ENCODE assay signal across 20 mouse cellular contexts in genomic region chr5:38241473-38241834, GRCm38 (mm10). TPM values are rescaled to one million over a fixed set of nuclear protein-coding genes. Genes with fewer than 3 reads are reported as not detected.
DNase-seq lines count a peak whose midpoint lies in the region; ATAC-seq and TF ChIP-seq lines count a peak whose summit lies in the region.
"Had no signal": no experiment of that assay in that cellular context is flagged by ENCODE, and none has a peak within 500 bp of the region (broad histone marks: within the 10 kb centered on the region; RNA-seq: fewer than 3 reads in every experiment).

No protein-coding gene starts in this region.

- no peak for TF ChIP-seq CTCF in midbrain, postnatal 0 days (IDR thresholded peaks at IDR 0.05)

- ATAC-seq in kidney, embryonic 14.5 days (ENCODE audit: low FRiP score, low TSS enrichment) = 0 out of 2 replicates have a peak, but pooled peaks have one; percentile 40
- ATAC-seq in neural tube, embryonic 11.5 days (ENCODE audit: insufficient read depth, low FRiP score, low TSS enrichment) = peak; percentile 47; the same call in 1 of the 2 replicates
- ATAC-seq in hindbrain, embryonic 12.5 days (ENCODE audit: low FRiP score) = peak; percentile 65
- ATAC-seq in midbrain, postnatal 0 days (ENCODE audit: low FRiP score) = no peak

- no peaks in the 10 kb centered on the region for H3K27me3 ChIP-seq in kidney, embryonic 14.5 days (ENCODE audit: control insufficient read depth, insufficient read depth, low read length)
- no peaks in the 10 kb centered on the region for H3K27me3 ChIP-seq in neural tube, embryonic 11.5 days (ENCODE audit: control insufficient read depth, insufficient read depth, low read length)
- H3K27me3 ChIP-seq in hindbrain, embryonic 12.5 days = peaks cover 27% of the 10 kb centered on the region
- 0 out of 2 replicates have a peak, but pooled peaks cover 4% of the 10 kb centered on the region for H3K27me3 ChIP-seq in midbrain, postnatal 0 days (ENCODE audit: insufficient read depth, low read length)

- H3K4me1 ChIP-seq in kidney, embryonic 14.5 days (ENCODE audit: control insufficient read depth, insufficient read depth, low read length) = 0 out of 2 replicates have a peak, but pooled peaks cover 7% of the 10 kb centered on the region
- 0 out of 2 replicates have a peak, but pooled peaks cover 3% of the 10 kb centered on the region for H3K4me1 ChIP-seq in neural tube, embryonic 11.5 days (ENCODE audit: control insufficient read depth, insufficient read depth, low read length)
- peaks cover 12% of the 10 kb centered on the region for H3K4me1 ChIP-seq in hindbrain, embryonic 12.5 days
- H3K4me1 ChIP-seq in midbrain, postnatal 0 days (ENCODE audit: insufficient read depth, low read length) = no peaks in the 10 kb centered on the region

- 77% methylated on average over 3 of the region's 3 CpGs for WGBS in kidney, embryonic 14.5 days
- 59% methylated on average over 3 of the region's 3 CpGs for WGBS in neural tube, embryonic 11.5 days
- WGBS in hindbrain, embryonic 12.5 days = 71% methylated on average over 3 of the region's 3 CpGs
- 76% methylated on average over 3 of the region's 3 CpGs for WGBS in midbrain, postnatal 0 days

- H3K36me3 ChIP-seq in kidney, embryonic 14.5 days (ENCODE audit: control insufficient read depth, insufficient read depth, low read length) = no peaks in the 10 kb centered on the region
- no peaks in the 10 kb centered on the region for H3K36me3 ChIP-seq in neural tube, embryonic 11.5 days (ENCODE audit: control insufficient read depth, insufficient read depth, low read length)
- 0 out of 2 replicates have a peak, but pooled peaks cover 5% of the 10 kb centered on the region for H3K36me3 ChIP-seq in hindbrain, embryonic 12.5 days
- no peaks in the 10 kb centered on the region; the same call in 1 of the 2 replicates for H3K36me3 ChIP-seq in midbrain, postnatal 0 days (ENCODE audit: insufficient read depth, low read length)

- DNase-seq in kidney, postnatal 14 days = no peak
- DNase-seq in neural tube, embryonic 11.5 days (ENCODE audit: low spot score) = no peak
- DNase-seq in neural tube, embryonic 10.5 days (ENCODE audit: extremely low spot score, low spot score) = no peak
- DNase-seq in midbrain, postnatal 0 days (ENCODE audit: low spot score) = peak; percentile 52
- no peak for DNase-seq in urinary bladder, adult 18-20 months (ENCODE audit: low spot score in 2 of 2)
- no peak for DNase-seq in embryo, embryonic 10 days (ENCODE audit: low spot score)
- DNase-seq: adrenal gland, adult 2 months; cerebellum, adult 2 months; gastrocnemius, postnatal 10 days; heart, postnatal 10 days; lung, adult 18-20 months; right cerebral cortex, postnatal 4 days had no signal

- no peaks in the 10 kb centered on the region for H3K9me3 ChIP-seq in kidney, embryonic 14.5 days (ENCODE audit: control insufficient read depth, low read length)
- H3K9me3 ChIP-seq in neural tube, embryonic 11.5 days (ENCODE audit: control insufficient read depth, low read length) = no peaks in the 10 kb centered on the region
- H3K9me3 ChIP-seq in hindbrain, embryonic 12.5 days (replicated peaks) = no peaks in the 10 kb centered on the region
- H3K9me3 ChIP-seq in midbrain, postnatal 0 days (ENCODE audit: low read length) = no peaks in the 10 kb centered on the region
- H3K9me3 ChIP-seq: G1E had no signal

- no peak overlapping the region for H3K27ac ChIP-seq in kidney, embryonic 14.5 days (ENCODE audit: low read depth, low read length)
- peak overlapping the region; percentile 56; the same call in 1 of the 2 replicates for H3K27ac ChIP-seq in neural tube, embryonic 11.5 days (ENCODE audit: low read depth, low read length)
- H3K27ac ChIP-seq in hindbrain, embryonic 12.5 days = 0 out of 2 replicates have a peak overlapping the region, but pooled peaks have one; percentile 7
- H3K27ac ChIP-seq in midbrain, postnatal 0 days (ENCODE audit: low read depth, low read length) = no peak overlapping the region
- H3K27ac ChIP-seq: layer of hippocampus, adult 2 months; macrophage had no signal

- H3K4me3 ChIP-seq in kidney, embryonic 14.5 days (ENCODE audit: low read length) = no peak overlapping the region
- H3K4me3 ChIP-seq in neural tube, embryonic 11.5 days (ENCODE audit: low read depth, low read length) = no peak overlapping the region
- no peak overlapping the region for H3K4me3 ChIP-seq in hindbrain, embryonic 12.5 days
- no peak overlapping the region for H3K4me3 ChIP-seq in midbrain, postnatal 0 days (ENCODE audit: low read depth, low read length)
- H3K4me3 ChIP-seq: layer of hippocampus, adult 2 months had no signal

- H3K9ac ChIP-seq in kidney, embryonic 14.5 days (ENCODE audit: low read depth, low read length) = no peak overlapping the region
- H3K9ac ChIP-seq in neural tube, embryonic 11.5 days (ENCODE audit: low read length) = no peak overlapping the region
- H3K9ac ChIP-seq in hindbrain, embryonic 12.5 days = no peak overlapping the region
- H3K9ac ChIP-seq in midbrain, postnatal 0 days (replicated peaks; ENCODE audit: low read length, poor library complexity, severe bottlenecking) = no peak overlapping the region

- no peak overlapping the region for H3K4me2 ChIP-seq in kidney, embryonic 14.5 days (replicated peaks; ENCODE audit: low read depth, low read length)
- no peak overlapping the region for H3K4me2 ChIP-seq in neural tube, embryonic 11.5 days (ENCODE audit: low read depth)
- H3K4me2 ChIP-seq in hindbrain, embryonic 12.5 days (replicated peaks) = no peak overlapping the region
- H3K4me2 ChIP-seq in midbrain, postnatal 0 days (ENCODE audit: low read depth, low read length, poor library complexity, severe bottlenecking) = no peak overlapping the region

RNA-seq across cellular contexts. Expression of gene Tmem128, which starts 18.5 kb away (rescaled TPM):
- polyA plus RNA-seq in kidney, embryonic 14.5 days (2014; fragmentation: Nextera tagmentation; extraction: Ambion mirVana) = 103 and 114 TPM in 2 replicates
- polyA plus RNA-seq in neural tube, embryonic 11.5 days (2014; fragmentation: Nextera tagmentation; extraction: Ambion mirVana) = 99.1 and 99.4 TPM in 2 replicates
- polyA plus RNA-seq in hindbrain, embryonic 12.5 days (2016; fragmentation: Nextera tagmentation; extraction: Ambion mirVana) = 85.4 and 90.4 TPM in 2 replicates
- total RNA-seq in midbrain, postnatal 0 days (2014; rRNA removed) = 86.1 and 101 TPM in 2 replicates
- polyA plus RNA-seq in midbrain, postnatal 0 days (2015; fragmentation: Nextera tagmentation; extraction: Ambion mirVana) = 107 and 111 TPM in 2 replicates

RNA-seq across cellular contexts. Expression of gene Lyar, which starts 21.2 kb away (rescaled TPM):
- 134 and 156 TPM in 2 replicates for polyA plus RNA-seq in kidney, embryonic 14.5 days (2014; fragmentation: Nextera tagmentation; extraction: Ambion mirVana)
- polyA plus RNA-seq in neural tube, embryonic 11.5 days (2014; fragmentation: Nextera tagmentation; extraction: Ambion mirVana) = 102 and 117 TPM in 2 replicates
- 84.8 and 91.9 TPM in 2 replicates for polyA plus RNA-seq in hindbrain, embryonic 12.5 days (2016; fragmentation: Nextera tagmentation; extraction: Ambion mirVana)
- total RNA-seq in midbrain, postnatal 0 days (2014; rRNA removed) = 5.5 and 15.5 TPM in 2 replicates
- 40.8 and 43.4 TPM in 2 replicates for polyA plus RNA-seq in midbrain, postnatal 0 days (2015; fragmentation: Nextera tagmentation; extraction: Ambion mirVana)

RNA-seq across cellular contexts. Expression of gene Zbtb49, which starts 21.2 kb away (rescaled TPM):
- 9.5 and 14.2 TPM in 2 replicates for polyA plus RNA-seq in kidney, embryonic 14.5 days (2014; fragmentation: Nextera tagmentation; extraction: Ambion mirVana)
- polyA plus RNA-seq in neural tube, embryonic 11.5 days (2014; fragmentation: Nextera tagmentation; extraction: Ambion mirVana) = 15.7 and 19.6 TPM in 2 replicates
- polyA plus RNA-seq in hindbrain, embryonic 12.5 days (2016; fragmentation: Nextera tagmentation; extraction: Ambion mirVana) = 24.1 and 24.6 TPM in 2 replicates
- total RNA-seq in midbrain, postnatal 0 days (2014; rRNA removed) = 22.5 and 34.6 TPM in 2 replicates
- 14.5 and 18.9 TPM in 2 replicates for polyA plus RNA-seq in midbrain, postnatal 0 days (2015; fragmentation: Nextera tagmentation; extraction: Ambion mirVana)

RNA-seq across cellular contexts. Expression of gene Otop1, which starts 34.3 kb away (rescaled TPM):
- not detected in 2 replicates for polyA plus RNA-seq in kidney, embryonic 14.5 days (2014; fragmentation: Nextera tagmentation; extraction: Ambion mirVana)
- not detected in 2 replicates for polyA plus RNA-seq in neural tube, embryonic 11.5 days (2014; fragmentation: Nextera tagmentation; extraction: Ambion mirVana)
- 0.48 TPM in 1 of 2 replicates, not detected in the other for polyA plus RNA-seq in hindbrain, embryonic 12.5 days (2016; fragmentation: Nextera tagmentation; extraction: Ambion mirVana)
- total RNA-seq in midbrain, postnatal 0 days (2014; rRNA removed) = 0.11 TPM in 1 of 2 replicates, not detected in the other
- 0.06 and 0.07 TPM in 2 replicates for polyA plus RNA-seq in midbrain, postnatal 0 days (2015; fragmentation: Nextera tagmentation; extraction: Ambion mirVana)
- total RNA-seq: left cerebral cortex, adult 8-10 months had no signal
- polyA plus RNA-seq: G1E; intestine, embryonic 14.5 days; limb, embryonic 14.5 days; macrophage had no signal

Comparison
In these comparisons a context has a peak if more than half of its experiments do, and no peak if none do; other contexts are left out.
1. H3K27ac ChIP-seq: peak in neural tube, embryonic 11.5 days (single experiment) and hindbrain, embryonic 12.5 days (single experiment); none in kidney, embryonic 14.5 days (single experiment) and midbrain, postnatal 0 days (single experiment).